Mouse (Mus musculus): Measurements from ENCODE around the gene Ankrd23.

DNA sequence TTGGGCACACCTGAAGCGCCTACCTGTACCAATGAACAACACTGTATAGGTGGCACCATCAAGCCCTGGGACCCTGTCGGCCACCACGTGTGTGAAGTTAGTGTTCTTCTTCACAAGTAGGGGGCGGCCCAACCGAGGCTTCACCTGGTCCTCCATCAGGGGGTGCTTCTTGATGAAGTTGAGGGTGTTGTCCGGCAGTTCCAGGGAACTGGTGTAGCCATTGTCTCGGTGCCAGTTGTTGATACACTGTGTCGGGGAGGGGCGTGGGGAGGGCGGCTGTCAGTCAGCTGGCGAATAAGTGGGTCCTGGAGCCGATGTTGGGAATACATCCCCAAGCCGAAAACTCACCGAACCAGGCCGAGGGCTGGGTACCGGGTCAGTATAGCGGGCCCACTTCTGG lies 15.2 kb upstream of the Ankrd23 start:
- TF ChIP-seq GATA1 (IDR thresholded peaks at IDR 0.05; ENCODE audit: borderline replicate concordance, low read length), result no peak
- TF ChIP-seq FLI1 (IDR thresholded peaks at IDR 0.05; ENCODE audit: low read length), result no peak
